Comparison of ENCODE assay signal across 31 mouse cellular contexts in genomic region chr4:54858604-54859003, GRCm38 (mm10).
"Had no signal": no experiment of that assay in that cellular context is flagged by ENCODE, and none has a peak within 500 bp of the region (broad histone marks: within the 10 kb centered on the region; RNA-seq: fewer than 3 reads in every experiment).

No protein-coding gene starts in this region.

- ATAC-seq: liver, embryonic 12.5 days; liver, postnatal 0 days; lung, postnatal 0 days; midbrain, embryonic 15.5 days; midbrain, embryonic 16.5 days had no signal

- H3K4me2 ChIP-seq: limb, embryonic 12.5 days; limb, embryonic 13.5 days; limb, embryonic 15.5 days; liver, embryonic 11.5 days; liver, embryonic 12.5 days; liver, embryonic 13.5 days; liver, embryonic 15.5 days; lung, embryonic 14.5 days; lung, embryonic 15.5 days; midbrain, embryonic 11.5 days; midbrain, embryonic 12.5 days; midbrain, embryonic 15.5 days; neural tube, embryonic 12.5 days had no signal

- H3K36me3 ChIP-seq: limb, embryonic 10.5 days; limb, embryonic 12.5 days; limb, embryonic 13.5 days; limb, embryonic 15.5 days; liver, embryonic 12.5 days; liver, embryonic 13.5 days; liver, embryonic 15.5 days; lung, embryonic 15.5 days; midbrain, embryonic 10.5 days; midbrain, embryonic 12.5 days; midbrain, embryonic 15.5 days; neural tube, embryonic 12.5 days had no signal

- H3K9me3 ChIP-seq: limb, embryonic 10.5 days; limb, embryonic 12.5 days; limb, embryonic 15.5 days; liver, embryonic 12.5 days; liver, embryonic 13.5 days; liver, embryonic 15.5 days; lung, embryonic 15.5 days; midbrain, embryonic 10.5 days; midbrain, embryonic 12.5 days; midbrain, embryonic 15.5 days; neural tube, embryonic 12.5 days had no signal

- H3K9ac ChIP-seq: limb, embryonic 12.5 days; limb, embryonic 13.5 days; limb, embryonic 15.5 days; liver, embryonic 12.5 days; liver, embryonic 13.5 days; liver, embryonic 14.5 days; liver, embryonic 15.5 days; liver, postnatal 0 days; lung, embryonic 14.5 days; lung, embryonic 15.5 days; midbrain, embryonic 12.5 days; midbrain, embryonic 15.5 days; neural tube, embryonic 12.5 days had no signal

- H3K27me3 ChIP-seq: limb, embryonic 12.5 days; limb, embryonic 13.5 days; limb, embryonic 15.5 days; liver, embryonic 12.5 days; liver, embryonic 13.5 days; liver, embryonic 15.5 days; lung, embryonic 15.5 days; megakaryocyte, embryonic 14.5 days; midbrain, embryonic 12.5 days; midbrain, embryonic 15.5 days; neural tube, embryonic 12.5 days had no signal

- H3K4me1 ChIP-seq: limb, embryonic 10.5 days; limb, embryonic 12.5 days; limb, embryonic 13.5 days; limb, embryonic 15.5 days; liver, embryonic 12.5 days; liver, embryonic 13.5 days; liver, embryonic 15.5 days; lung, embryonic 15.5 days; megakaryocyte, embryonic 14.5 days; midbrain, embryonic 10.5 days; midbrain, embryonic 12.5 days; midbrain, embryonic 15.5 days; neural tube, embryonic 12.5 days had no signal

- H3K4me3 ChIP-seq: limb, embryonic 10.5 days; limb, embryonic 12.5 days; limb, embryonic 13.5 days; limb, embryonic 15.5 days; liver, embryonic 12.5 days; liver, embryonic 13.5 days; liver, embryonic 15.5 days; lung, embryonic 15.5 days; megakaryocyte, embryonic 14.5 days; midbrain, embryonic 10.5 days; midbrain, embryonic 12.5 days; midbrain, embryonic 15.5 days; myocyte; neural tube, embryonic 12.5 days had no signal

- H3K27ac ChIP-seq: limb, embryonic 10.5 days; limb, embryonic 12.5 days; limb, embryonic 13.5 days; limb, embryonic 15.5 days; liver, embryonic 12.5 days; liver, embryonic 13.5 days; liver, embryonic 14.5 days; liver, embryonic 15.5 days; lung, embryonic 15.5 days; macrophage; midbrain, embryonic 10.5 days; midbrain, embryonic 12.5 days; midbrain, embryonic 15.5 days; neural tube, embryonic 12.5 days had no signal

- DNase-seq: left cerebral cortex, postnatal 4 days; liver; liver, embryonic 13.5 days; liver, postnatal 0 days; lung, adult 18-20 months; lung, adult 2 months; lung, embryonic 14.5 days; lung, postnatal 10 days; lung, postnatal 14 days; lung, postnatal 36 days; lung, postnatal 4 days; midbrain, embryonic 14.5 days had no signal
